Mouse (Mus musculus) lung, adult 18-20 months (tissue): Measurements from ENCODE around the gene Cyb5b.

Experiments used
- DNase-seq, 2 experiments: peaks; one replicate each; pipeline ENCODE4 v3.0.0; 2022; ENCODE audit warnings: mixed read lengths in 2 of 2

Gene Cyb5b

GRCm38 (mm10) chr8:107132581-107133491 lies 17.6 kb upstream of the Cyb5b start:
- no peak for DNase-seq

GRCm38 (mm10) chr8:107133881-107134280 lies 16.6 kb upstream of the Cyb5b start:
- DNase-seq: peak; percentile 63 to 68

- no peak for DNase-seq
Measured at GRCm38 (mm10) chr8:107136003-107136612, 14.3 kb upstream of the Cyb5b start.

- no peak for DNase-seq
Measured at GRCm38 (mm10) chr8:107137591-107137990, 12.8 kb upstream of the Cyb5b start.

- no peak for DNase-seq
Measured at GRCm38 (mm10) chr8:107138338-107138737, 12.1 kb upstream of the Cyb5b start.

- DNase-seq: peak; percentile 78 to 84
Measured at GRCm38 (mm10) chr8:107139704-107140470, 10.6 kb upstream of the Cyb5b start.

GRCm38 (mm10) chr8:107142539-107142938 lies 7.9 kb upstream of the Cyb5b start:
- no peak for DNase-seq

GRCm38 (mm10) chr8:107143501-107143900 lies 6.9 kb upstream of the Cyb5b start:
- DNase-seq: no peak

GRCm38 (mm10) chr8:107146186-107146585 lies 4.3 kb upstream of the Cyb5b start:
- DNase-seq: peak; percentile 66 to 81

- no peak for DNase-seq
Measured at GRCm38 (mm10) chr8:107148802-107149201, 1.6 kb upstream of the Cyb5b start.

GRCm38 (mm10) chr8:107150057-107150403 lies 410 bp upstream of the Cyb5b start:
- DNase-seq: no peak

GRCm38 (mm10) chr8:107151212-107151920 lies 926 bp downstream of the Cyb5b start:
- no peak for DNase-seq

GRCm38 (mm10) chr8:107153326-107154210 lies 3.1 kb downstream of the Cyb5b start:
- no peak for DNase-seq

- no peak for DNase-seq
Measured at GRCm38 (mm10) chr8:107156816-107157215, 6.4 kb downstream of the Cyb5b start.

- DNase-seq: peak; percentile 32 to 55
Measured at GRCm38 (mm10) chr8:107157836-107158235, 7.4 kb downstream of the Cyb5b start.

GRCm38 (mm10) chr8:107158890-107159289 lies 8.4 kb downstream of the Cyb5b start:
- DNase-seq: peak; percentile 70 to 73

GRCm38 (mm10) chr8:107164251-107164773 lies 13.9 kb downstream of the Cyb5b start:
- DNase-seq: peak in 1 of 2 experiments; percentile 57

- DNase-seq: no peak
Measured at GRCm38 (mm10) chr8:107165745-107166144, 15.3 kb downstream of the Cyb5b start.

GRCm38 (mm10) chr8:107167848-107168247 lies 17.4 kb downstream of the Cyb5b start:
- DNase-seq: no peak

- DNase-seq: peak; percentile 28 to 38
Measured at GRCm38 (mm10) chr8:107172152-107172551, 21.7 kb downstream of the Cyb5b start.

GRCm38 (mm10) chr8:107172969-107173645 lies 22.7 kb downstream of the Cyb5b start:
- no peak for DNase-seq
